Mouse (Mus musculus): ENCODE measurements around the gene Tmem144.

DNA sequence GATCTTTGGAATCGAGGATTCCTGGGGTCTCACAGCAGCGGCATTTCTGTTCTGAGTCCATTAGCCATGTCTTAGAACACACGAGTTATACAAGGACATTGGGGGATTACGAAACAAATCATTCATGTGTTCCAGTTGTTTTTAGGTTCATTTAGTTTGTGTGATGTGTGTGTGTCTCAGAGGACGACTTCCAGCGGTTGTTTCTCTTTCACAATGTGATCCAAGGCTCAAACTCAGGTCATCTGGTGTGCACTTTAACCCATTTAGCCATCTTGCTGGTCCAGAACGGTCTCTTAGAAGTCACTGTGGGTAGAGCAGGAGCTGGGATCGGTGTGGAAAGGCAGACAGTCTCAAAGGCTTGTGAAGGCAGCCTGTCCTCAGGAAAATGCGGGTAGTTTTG lies 47.3 kb upstream of the Tmem144 start:
- TF ChIP-seq CTCF (IDR thresholded peaks at IDR 0.05; ENCODE audit: borderline replicate concordance, extremely low read depth, insufficient read depth, insufficient read length) = no peak
- TF ChIP-seq POLR2A (IDR thresholded peaks at IDR 0.05; ENCODE audit: borderline replicate concordance, extremely low read depth, insufficient read depth, insufficient read length, poor library complexity, severe bottlenecking) = no peak

Measured in brain, embryonic 14.5 days (tissue).